8 mouse cellular contexts compared by ENCODE assay signal in genomic region chr7:142284023-142284591, GRCm38 (mm10). TPM values are rescaled to one million over a fixed set of nuclear protein-coding genes. Genes with fewer than 3 reads are reported as not detected.
DNase-seq lines count a peak whose midpoint lies in the region; ATAC-seq and TF ChIP-seq lines count a peak whose summit lies in the region.

No protein-coding gene starts in this region.

- under 1% methylated on average over 38 of the region's 38 CpGs for WGBS in forebrain, embryonic 16.5 days
- under 1% methylated on average over 38 of the region's 38 CpGs for WGBS in lung, postnatal 0 days

- no peaks in the 10 kb centered on the region for H3K9me3 ChIP-seq in forebrain, embryonic 16.5 days (ENCODE audit: control insufficient read depth, low read length)
- no peaks in the 10 kb centered on the region for H3K9me3 ChIP-seq in lung, postnatal 0 days (ENCODE audit: low read length)

- H3K4me1 ChIP-seq in forebrain, embryonic 16.5 days (replicated peaks; ENCODE audit: control insufficient read depth, insufficient read depth, low read length): peaks cover 12% of the 10 kb centered on the region
- H3K4me1 ChIP-seq in lung, postnatal 0 days (ENCODE audit: insufficient read depth, low read depth, low read length): no peaks in the 10 kb centered on the region

- peak overlapping the region; percentile 64 for H3K9ac ChIP-seq in forebrain, embryonic 16.5 days (replicated peaks; ENCODE audit: low read depth, low read length)
- peak overlapping the region; percentile 50 for H3K9ac ChIP-seq in lung, postnatal 0 days (replicated peaks; ENCODE audit: low read depth)

- H3K36me3 ChIP-seq in forebrain, embryonic 16.5 days (ENCODE audit: control insufficient read depth, insufficient read depth): no peaks in the 10 kb centered on the region
- H3K36me3 ChIP-seq in lung, postnatal 0 days (ENCODE audit: insufficient read depth, low read length): no peaks in the 10 kb centered on the region

- H3K27ac ChIP-seq in forebrain, embryonic 16.5 days (ENCODE audit: low read length): peak overlapping the region; percentile 64
- peak overlapping the region; percentile 68 for H3K27ac ChIP-seq in lung, postnatal 0 days (ENCODE audit: low read length)

- peaks cover 10% of the 10 kb centered on the region for H3K27me3 ChIP-seq in forebrain, embryonic 16.5 days (replicated peaks; ENCODE audit: control insufficient read depth, insufficient read depth, low read length)
- no peaks in the 10 kb centered on the region for H3K27me3 ChIP-seq in lung, postnatal 0 days (replicated peaks; ENCODE audit: insufficient read depth, low read length)

- H3K4me2 ChIP-seq in forebrain, embryonic 16.5 days (ENCODE audit: low read length): peak overlapping the region; percentile 92
- peak overlapping the region; percentile 77 for H3K4me2 ChIP-seq in lung, postnatal 0 days (replicated peaks; ENCODE audit: low read depth, low read length)

- DNase-seq in MN1 (ENCODE audit: low spot score): peak; percentile 80
- peak; percentile 34 for DNase-seq in cerebellum, adult 11-12 months
- DNase-seq in heart, postnatal 4 days: peak; percentile 70
- DNase-seq in layer of hippocampus, adult 8-10 months (ENCODE audit: low spot score in 2 of 2): peak; percentile 7 to 12
- peak; percentile 71 for DNase-seq in lung, postnatal 0 days (ENCODE audit: low spot score)
- peak; percentile 36 for DNase-seq in ovary, postnatal 10 days (ENCODE audit: low spot score)
- peak; percentile 47 to 53 for DNase-seq in thymus, postnatal 10 days (ENCODE audit: low spot score in 2 of 2)

- ATAC-seq in forebrain, embryonic 16.5 days: peak; percentile 81
- peak; percentile 76 for ATAC-seq in lung, postnatal 0 days

- peak; percentile 41 for TF ChIP-seq CTCF in lung, postnatal 0 days (IDR thresholded peaks at IDR 0.05)

- TF ChIP-seq EP300 in lung, postnatal 0 days (IDR thresholded peaks at IDR 0.05): no peak; the same call in 1 of the 2 replicates

- H3K4me3 ChIP-seq in forebrain, embryonic 16.5 days (replicated peaks; ENCODE audit: low read length): peak overlapping the region; percentile 64
- peak overlapping the region; percentile 51 for H3K4me3 ChIP-seq in lung, postnatal 0 days (ENCODE audit: low read depth, low read length)

RNA-seq across cellular contexts. Expression of gene Gm4559, which starts 9.9 kb away (rescaled TPM):
- polyA plus RNA-seq in forebrain, embryonic 16.5 days (2015; fragmentation: Nextera tagmentation; extraction: Ambion mirVana): not detected in 2 replicates
- not detected for total RNA-seq in heart, postnatal 4 days (2021)
- not detected for total RNA-seq in layer of hippocampus, adult 8-10 months (2022)
- polyA plus RNA-seq in lung, postnatal 0 days (2015; fragmentation: Nextera tagmentation; extraction: Ambion mirVana): not detected in 2 replicates

RNA-seq across cellular contexts. Expression of gene Krtap5-1, which starts 12.8 kb away (rescaled TPM):
- polyA plus RNA-seq in forebrain, embryonic 16.5 days (2015; fragmentation: Nextera tagmentation; extraction: Ambion mirVana): not detected in 2 replicates
- total RNA-seq in heart, postnatal 4 days (2021): not detected
- not detected for total RNA-seq in layer of hippocampus, adult 8-10 months (2022)
- polyA plus RNA-seq in lung, postnatal 0 days (2015; fragmentation: Nextera tagmentation; extraction: Ambion mirVana): not detected in 2 replicates

RNA-seq across cellular contexts. Expression of gene Krtap5-4, which starts 19.2 kb away (rescaled TPM):
- not detected in 2 replicates for polyA plus RNA-seq in forebrain, embryonic 16.5 days (2015; fragmentation: Nextera tagmentation; extraction: Ambion mirVana)
- total RNA-seq in heart, postnatal 4 days (2021): not detected
- not detected for total RNA-seq in layer of hippocampus, adult 8-10 months (2022)
- not detected in 2 replicates for polyA plus RNA-seq in lung, postnatal 0 days (2015; fragmentation: Nextera tagmentation; extraction: Ambion mirVana)

RNA-seq across cellular contexts. Expression of gene Gm2431, which starts 26.0 kb away (rescaled TPM):
- polyA plus RNA-seq in forebrain, embryonic 16.5 days (2015; fragmentation: Nextera tagmentation; extraction: Ambion mirVana): not detected in 2 replicates
- total RNA-seq in heart, postnatal 4 days (2021): not detected
- total RNA-seq in layer of hippocampus, adult 8-10 months (2022): not detected
- not detected in 2 replicates for polyA plus RNA-seq in lung, postnatal 0 days (2015; fragmentation: Nextera tagmentation; extraction: Ambion mirVana)

RNA-seq across cellular contexts. Expression of gene Gm40460, which starts 43.2 kb away (rescaled TPM):
- not detected in 2 replicates for polyA plus RNA-seq in forebrain, embryonic 16.5 days (2015; fragmentation: Nextera tagmentation; extraction: Ambion mirVana)
- not detected for total RNA-seq in heart, postnatal 4 days (2021)
- not detected for total RNA-seq in layer of hippocampus, adult 8-10 months (2022)
- polyA plus RNA-seq in lung, postnatal 0 days (2015; fragmentation: Nextera tagmentation; extraction: Ambion mirVana): not detected in 2 replicates

Comparison
In these comparisons a context has a peak if more than half of its experiments do, and no peak if none do; other contexts are left out.
1. Peak in every context shown above with its lines: DNase-seq, ATAC-seq, H3K4me3 ChIP-seq and H3K27ac ChIP-seq.
2. DNase-seq: peak in every context shown above with its lines; median percentile 80 in MN1; 71 in lung, postnatal 0 days; 70 in heart, postnatal 4 days; 50 in thymus, postnatal 10 days; 36 in ovary, postnatal 10 days; 34 in cerebellum, adult 11-12 months; 10 in layer of hippocampus, adult 8-10 months.